Mouse (Mus musculus) limb, embryonic 14.5 days (tissue): Measurements from ENCODE around the gene Fmn2. TPM values are rescaled to one million over a fixed set of nuclear protein-coding genes. Genes with fewer than 3 reads are reported as not detected.

Experiments
- ATAC-seq: fragments of 200-750 bp; cut with Nextera tagmentation; 2 replicates; pipeline ENCODE4 v1.8.0; 2017; ENCODE audit warnings: low read depth, moderate number of reproducible peaks, moderate TSS enrichment; ENCODE audit not compliant: low FRiP score
- DNase-seq: peaks from one replicate; pipeline ENCODE4 v3.0.0-alpha.2; 2015; ENCODE audit warnings: low spot score
- H3K27ac ChIP-seq: fragments of 300-500 bp; sonication (generic); replicated peaks from 2 replicates; pipeline ENCODE4 v1.5.1; 2014; ENCODE audit warnings: low read depth, mild to moderate bottlenecking, low read length, moderate library complexity, mixed read lengths
- H3K27me3 ChIP-seq: fragments of 300-500 bp; sonication (generic); 2 replicates; pipeline ENCODE4 v1.6.1; 2014; ENCODE audit warnings: low read length, mixed read lengths; ENCODE audit not compliant: control insufficient read depth, insufficient read depth
- H3K36me3 ChIP-seq: fragments of 300-500 bp; sonication (generic); 2 replicates; pipeline ENCODE4 v1.6.1; 2014; ENCODE audit warnings: mild to moderate bottlenecking, low read length, moderate library complexity, mixed read lengths; ENCODE audit not compliant: control insufficient read depth, insufficient read depth
- H3K4me1 ChIP-seq: fragments of 300-500 bp; sonication (generic); 2 replicates; pipeline ENCODE4 v1.6.1; 2014; ENCODE audit warnings: antibody characterized with exemption, low read length, mixed read lengths; ENCODE audit not compliant: control insufficient read depth, insufficient read depth
- H3K4me2 ChIP-seq: fragments of 300-500 bp; sonication (generic); replicated peaks from 2 replicates; pipeline ENCODE4 v1.6.1; 2014; ENCODE audit warnings: low read depth, mild to moderate bottlenecking, low read length, moderate library complexity; ENCODE audit not compliant: severe bottlenecking
- H3K4me3 ChIP-seq: fragments of 300-500 bp; sonication (generic); replicated peaks from 2 replicates; pipeline ENCODE4 v1.5.1; 2014; ENCODE audit warnings: low read length
- H3K9ac ChIP-seq: fragments of 300-500 bp; sonication (generic); 2 replicates; pipeline ENCODE4 v1.6.1; 2014; ENCODE audit warnings: mild to moderate bottlenecking, low read depth, low read length, moderate library complexity; ENCODE audit not compliant: severe bottlenecking
- H3K9me3 ChIP-seq: fragments of 300-500 bp; sonication (generic); 2 replicates; pipeline ENCODE4 v1.6.1; 2016; ENCODE audit warnings: low read length; ENCODE audit not compliant: control insufficient read depth
- POLR2A ChIP-seq: fragments of 200-500 bp; IDR thresholded peaks from 2 replicates; pipeline ENCODE4 v1.8.0; 2012; ENCODE audit warnings: inconsistent platforms, mild to moderate bottlenecking, moderate library complexity, borderline replicate concordance; ENCODE audit not compliant: insufficient read depth, insufficient read length; ENCODE audit errors: extremely low read depth
- WGBS: fragments of 180-500 bp; shearing (Covaris S2); extraction: QIAGEN DNeasy Blood & Tissue Kit; methylation state at CpG from one replicate; pipeline ENCODE4 v1.1.7; 2014; 5-methylcytosine and 5-hydroxymethylcytosine counted together
- polyA plus RNA-seq, 2 experiments: library from polyadenylated mRNA; depleted of rRNA in 1 of 2; stranded (reverse) in 1 of 2; unstranded in 1 of 2; fragments of >200 nt; fragmentation: Nextera tagmentation in 1 of 2; extraction: Ambion mirVana in 1 of 2; gene quantifications; 2 replicates each; pipeline versions ENCODE4 v1.2.1 to v1.2.3; 2012 to 2014

The Fmn2 gene
- polyA plus RNA-seq, 2 experiments, result 0.67 to 1.9 TPM

DNA sequence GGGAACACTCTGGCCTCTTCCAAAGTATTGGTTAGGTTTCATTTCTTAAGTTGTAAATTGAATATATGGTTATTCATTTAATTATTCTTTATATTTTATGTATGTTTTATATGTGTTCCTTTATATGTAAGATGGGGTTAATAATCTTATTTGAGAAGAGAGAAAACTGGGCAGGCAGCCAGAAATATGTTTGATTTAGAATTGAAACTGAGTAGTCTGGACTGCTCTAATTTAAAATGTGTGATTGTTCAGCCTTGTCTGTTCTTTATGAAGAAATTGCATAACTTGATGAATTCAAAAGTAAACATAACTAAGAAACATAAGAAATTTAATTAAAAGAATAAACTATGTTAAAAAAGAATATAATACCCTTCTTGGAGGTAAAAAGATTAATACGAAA, 202.3 kb downstream of the Fmn2 start:
- Histone ChIP-seq H3K4me2 (no peak overlapping the region), H3K27me3 (no peaks in the 10 kb centered on the region), H3K9me3 (no peaks in the 10 kb centered on the region), H3K4me1 (peaks cover 6% of the 10 kb centered on the region; the same call in 1 of the 2 replicates), H3K27ac (no peak overlapping the region), H3K36me3 (no peaks in the 10 kb centered on the region), H3K4me3 (no peak overlapping the region), H3K9ac (no peak overlapping the region)
- no peak for TF ChIP-seq POLR2A
- 70% methylated on average over 1 of the region's 1 CpGs for WGBS
- DNase-seq, result peak; percentile 58
- ATAC-seq, result no peak

DNA sequence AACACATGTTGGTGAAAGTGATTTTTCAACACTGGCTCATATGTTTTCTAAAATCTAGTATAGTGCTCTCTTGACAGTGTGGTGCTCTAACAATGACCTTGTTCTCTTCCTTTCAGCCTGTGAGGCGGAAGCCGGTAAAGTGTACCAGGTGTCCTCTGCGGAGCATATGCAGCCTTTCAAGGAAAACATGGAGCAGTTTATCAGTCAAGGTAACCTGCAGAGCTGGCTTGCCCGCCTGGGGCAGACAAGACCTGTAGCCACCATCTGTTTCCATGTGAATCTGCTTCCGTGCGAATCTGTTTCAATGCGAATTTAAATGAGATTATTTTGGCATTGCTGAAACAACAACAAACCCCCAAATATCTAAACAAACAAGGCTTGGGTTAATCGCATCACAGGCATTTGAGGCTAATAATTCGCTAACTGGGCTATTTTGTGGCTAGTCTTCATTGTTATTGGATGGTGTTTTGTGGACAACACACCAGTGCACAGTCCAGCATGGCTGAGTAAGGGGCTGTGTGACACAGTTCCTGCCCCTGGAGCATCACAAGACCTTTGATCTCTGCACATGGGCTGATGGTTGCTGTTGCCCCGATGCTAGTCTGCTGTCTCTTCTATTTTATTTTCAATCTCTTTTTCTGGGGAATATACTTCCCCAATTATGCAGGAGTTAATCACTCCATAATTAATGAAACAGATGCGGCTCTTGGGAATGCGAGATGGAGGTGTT, 218.3 kb downstream of the Fmn2 start:
- no peak overlapping the region for H3K9ac ChIP-seq
- no peaks in the 10 kb centered on the region for H3K9me3 ChIP-seq
- H3K36me3 ChIP-seq, result no peaks in the 10 kb centered on the region
- no peak for TF ChIP-seq POLR2A
- H3K27ac ChIP-seq, result no peak overlapping the region
- 89% methylated on average over 12 of the region's 12 CpGs for WGBS
- no peaks in the 10 kb centered on the region for H3K27me3 ChIP-seq
- DNase-seq (no peak), ATAC-seq (no peak)
- no peak overlapping the region for H3K4me2 ChIP-seq
- no peak overlapping the region for H3K4me3 ChIP-seq
- H3K4me1 ChIP-seq, result no peaks in the 10 kb centered on the region

DNA sequence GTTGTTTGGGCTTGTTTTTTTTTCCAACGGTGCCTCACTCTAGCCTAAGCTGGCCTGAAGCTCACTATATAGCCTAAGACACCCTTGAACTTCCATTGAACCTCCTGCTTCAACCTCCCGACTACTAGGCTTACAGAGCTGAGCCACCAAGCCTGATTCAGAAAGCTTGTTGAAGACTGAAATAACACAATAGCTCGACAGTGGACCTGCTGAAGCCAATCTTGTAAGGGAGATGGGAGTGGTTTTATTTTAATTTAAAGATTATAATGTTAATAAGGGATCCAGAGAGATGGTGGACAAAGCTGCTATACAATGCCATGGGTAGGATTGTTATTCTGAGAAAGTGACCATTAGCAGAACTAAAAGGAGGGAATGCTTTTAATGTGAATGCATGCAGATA, 227.1 kb downstream of the Fmn2 start:
- TF ChIP-seq POLR2A, result no peak
- H3K4me1 ChIP-seq, result no peaks in the 10 kb centered on the region
- no peak overlapping the region for H3K9ac ChIP-seq
- H3K27ac ChIP-seq, result no peak overlapping the region
- no peak overlapping the region for H3K4me3 ChIP-seq
- DNase-seq, result no peak
- ATAC-seq, result no peak
- H3K4me2 ChIP-seq, result no peak overlapping the region
- no peaks in the 10 kb centered on the region for H3K36me3 ChIP-seq
- no peaks in the 10 kb centered on the region for H3K27me3 ChIP-seq
- WGBS, result 75% methylated on average over 3 of the region's 3 CpGs
- H3K9me3 ChIP-seq, result no peaks in the 10 kb centered on the region

DNA sequence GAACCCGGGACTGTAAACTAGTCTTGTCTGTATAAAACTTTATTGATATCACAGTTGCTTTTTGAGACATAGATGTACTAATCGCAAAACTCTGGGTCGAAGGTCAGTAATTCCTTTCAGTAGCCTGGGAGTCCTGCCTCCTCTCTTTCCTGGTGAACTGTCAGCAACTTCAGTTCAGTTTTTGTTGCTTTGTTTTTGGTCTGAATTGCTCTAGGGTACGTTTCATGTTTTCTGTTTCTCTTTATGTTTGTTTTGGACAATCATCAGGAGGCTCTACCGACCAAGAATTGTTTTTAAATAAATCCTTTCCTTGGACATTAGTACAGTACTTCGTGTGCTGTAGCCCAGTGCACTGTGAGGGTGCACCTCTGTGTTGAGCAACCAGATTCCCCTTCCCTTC, 231.1 kb downstream of the Fmn2 start:
- ATAC-seq (no peak), DNase-seq (no peak)
- no peaks in the 10 kb centered on the region for H3K4me1 ChIP-seq
- no peak overlapping the region for H3K27ac ChIP-seq
- no peaks in the 10 kb centered on the region for H3K27me3 ChIP-seq
- 74% methylated on average over 6 of the region's 6 CpGs for WGBS
- no peaks in the 10 kb centered on the region for H3K36me3 ChIP-seq
- TF ChIP-seq POLR2A, result no peak
- no peak overlapping the region for H3K4me2 ChIP-seq
- H3K9ac ChIP-seq, result no peak overlapping the region
- H3K4me3 ChIP-seq, result no peak overlapping the region
- H3K9me3 ChIP-seq, result no peaks in the 10 kb centered on the region

DNA sequence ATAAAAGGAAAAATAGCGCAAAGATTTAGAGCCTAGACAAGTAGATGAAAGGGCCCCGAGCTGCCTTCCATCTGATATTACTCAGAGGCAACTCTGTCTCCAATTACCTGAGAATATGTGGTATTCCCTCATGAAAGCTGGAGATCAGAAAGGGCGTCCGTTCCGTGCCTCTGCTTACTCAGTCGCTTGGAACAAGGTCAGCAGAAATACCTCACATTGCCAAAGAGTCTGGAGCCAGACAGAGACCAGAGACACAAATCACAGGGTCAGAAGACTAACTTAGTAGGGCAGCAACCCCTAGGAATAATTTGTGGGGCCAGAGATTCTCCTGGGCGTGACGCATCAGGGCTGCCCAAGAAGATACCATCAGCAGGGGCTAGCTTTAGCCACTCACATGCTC, 237.3 kb downstream of the Fmn2 start:
- Histone ChIP-seq H3K4me2 (no peak overlapping the region), H3K36me3 (no peaks in the 10 kb centered on the region), H3K4me1 (no peaks in the 10 kb centered on the region), H3K27me3 (no peaks in the 10 kb centered on the region), H3K4me3 (no peak overlapping the region), H3K9me3 (no peaks in the 10 kb centered on the region), H3K27ac (no peak overlapping the region), H3K9ac (no peak overlapping the region)
- no peak for TF ChIP-seq POLR2A
- ATAC-seq (no peak), DNase-seq (no peak)
- WGBS, result 38% methylated on average over 8 of the region's 8 CpGs
